Mouse (Mus musculus) lung, postnatal 4 days (tissue): ENCODE results near the gene Kndc1.

Experiments
- DNase-seq, 2 experiments: peaks; one replicate each; pipeline ENCODE4 v3.0.0; 2021

Kndc1 gene

DNA sequence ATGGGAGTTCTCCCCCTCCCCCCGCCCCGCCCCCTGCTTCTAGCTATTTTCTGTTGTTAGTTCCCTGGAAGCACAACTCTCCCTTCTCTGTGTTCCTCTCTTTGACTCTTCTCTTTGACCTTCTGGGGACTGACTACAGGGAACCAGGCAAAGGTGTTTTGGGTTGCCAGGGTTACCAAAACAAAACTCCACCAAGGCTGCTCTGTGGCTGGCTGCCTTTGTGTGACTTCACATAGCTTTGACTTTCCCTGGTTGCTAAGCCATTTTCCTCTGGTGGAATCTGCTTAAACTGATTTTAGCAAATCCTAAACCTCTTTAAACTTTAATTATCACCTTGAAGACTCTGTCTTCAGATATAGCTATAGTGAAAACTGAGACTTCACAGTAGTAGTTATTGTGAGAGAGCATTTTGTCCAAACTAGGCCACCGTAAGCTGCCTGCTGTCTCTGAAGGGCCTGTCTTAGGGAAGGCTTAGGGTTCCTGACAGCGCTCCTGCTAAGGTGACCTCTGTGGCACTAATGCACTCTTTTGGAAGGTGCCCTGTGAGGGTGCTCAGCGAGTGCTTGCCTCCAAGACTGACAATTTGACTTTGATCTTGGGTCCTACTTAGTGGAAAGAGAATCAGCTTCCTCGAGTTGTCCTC, 57.6 kb downstream of the Kndc1 start:
- DNase-seq: no peak

DNA sequence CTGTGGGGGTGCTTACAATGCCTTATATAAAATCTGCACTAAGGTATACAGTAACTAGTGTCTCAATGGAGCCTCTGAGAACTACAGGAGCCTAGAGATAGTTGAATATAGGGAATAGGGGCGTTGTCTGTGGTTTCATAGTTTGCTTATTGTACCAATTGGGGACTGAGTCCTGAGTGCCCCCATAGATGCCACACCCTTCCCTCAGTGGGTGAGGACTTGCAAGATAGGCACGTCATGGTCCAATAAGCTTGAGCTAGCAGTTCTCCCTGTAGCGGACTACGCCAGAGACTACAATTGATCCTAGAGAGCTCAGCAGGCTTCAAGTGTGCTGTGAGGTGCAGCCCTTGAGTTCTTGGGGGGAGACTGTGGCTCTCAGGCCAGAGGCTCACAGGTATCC, 61.0 kb downstream of the Kndc1 start:
- no peak for DNase-seq

DNA sequence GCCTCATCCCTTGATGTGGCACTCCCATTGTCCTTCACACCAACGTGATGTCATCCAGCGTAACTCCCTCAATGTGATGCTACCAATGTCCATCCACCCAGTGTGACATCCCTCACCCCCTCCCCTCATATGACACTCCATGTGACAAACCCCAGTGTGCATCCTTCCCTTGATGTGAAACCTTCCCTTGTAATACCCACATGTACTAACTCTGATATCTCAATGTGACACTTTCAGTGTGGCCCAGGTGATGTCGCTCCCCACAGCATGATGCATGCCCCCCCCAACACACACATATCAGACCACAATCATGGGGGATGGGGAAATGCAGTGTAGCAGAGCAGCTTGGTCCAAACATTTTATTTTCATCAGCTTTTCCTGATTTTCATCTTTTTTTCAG, 62.2 kb downstream of the Kndc1 start:
- DNase-seq: no peak

DNA sequence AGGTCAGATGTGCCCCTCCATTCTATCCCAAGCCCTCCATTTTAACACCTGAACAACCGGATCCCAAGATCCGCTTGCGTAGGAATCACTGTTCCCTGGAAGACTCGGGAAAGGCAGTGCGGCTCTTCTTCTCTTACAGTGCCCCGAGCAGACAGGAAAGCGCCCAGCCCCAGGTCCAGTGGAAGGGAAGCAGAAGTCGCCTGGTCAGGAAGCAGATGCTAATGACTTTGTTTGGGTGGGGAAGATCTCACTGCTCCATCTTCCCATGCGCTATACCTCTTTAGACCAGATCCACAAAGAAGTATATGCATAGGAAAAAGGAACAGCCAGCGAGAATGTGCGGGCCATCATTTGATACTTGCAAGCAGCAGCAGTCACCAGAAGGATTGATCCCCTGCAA, 62.9 kb downstream of the Kndc1 start:
- DNase-seq: no peak

DNA sequence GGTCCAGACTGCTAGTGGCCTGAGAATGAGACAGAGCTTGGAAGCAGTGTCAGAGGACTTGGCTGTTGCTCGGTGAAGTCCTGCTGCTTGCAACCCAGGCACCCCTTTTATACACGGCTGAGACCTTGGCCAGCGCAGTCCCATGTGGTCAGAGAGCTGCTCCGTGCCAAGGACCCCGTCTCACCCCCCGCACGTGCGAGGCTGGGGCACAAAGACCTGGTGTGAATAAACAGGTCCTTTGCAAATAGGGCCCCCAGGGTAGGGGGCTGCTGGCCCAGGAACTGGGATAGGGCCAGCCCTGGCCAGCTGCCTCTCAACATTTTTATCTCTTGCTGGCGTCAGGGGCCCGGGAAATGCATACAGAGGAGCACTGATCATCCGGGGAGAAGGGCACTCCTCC, 63.5 kb downstream of the Kndc1 start:
- DNase-seq: no peak

DNA sequence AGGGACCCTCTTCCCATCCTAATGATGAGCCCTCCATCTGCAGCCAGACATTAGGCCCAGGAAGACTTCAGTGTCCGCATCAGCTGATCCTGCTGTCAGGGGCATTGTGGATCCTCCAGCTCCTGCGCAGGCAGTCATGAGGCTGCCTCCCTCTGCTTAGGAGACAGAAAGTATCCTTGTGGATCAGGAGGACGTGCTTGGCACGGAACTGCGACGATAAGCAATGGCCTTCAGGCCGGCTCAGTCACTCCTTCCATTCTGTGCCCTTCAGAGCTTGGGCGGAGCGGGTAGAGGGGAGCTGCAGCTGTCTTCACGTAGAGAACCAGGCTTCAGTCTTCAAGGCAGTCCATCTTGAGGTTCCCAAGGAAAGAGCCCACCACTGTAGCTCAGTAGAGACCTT, 66.6 kb downstream of the Kndc1 start:
- DNase-seq: no peak

DNA sequence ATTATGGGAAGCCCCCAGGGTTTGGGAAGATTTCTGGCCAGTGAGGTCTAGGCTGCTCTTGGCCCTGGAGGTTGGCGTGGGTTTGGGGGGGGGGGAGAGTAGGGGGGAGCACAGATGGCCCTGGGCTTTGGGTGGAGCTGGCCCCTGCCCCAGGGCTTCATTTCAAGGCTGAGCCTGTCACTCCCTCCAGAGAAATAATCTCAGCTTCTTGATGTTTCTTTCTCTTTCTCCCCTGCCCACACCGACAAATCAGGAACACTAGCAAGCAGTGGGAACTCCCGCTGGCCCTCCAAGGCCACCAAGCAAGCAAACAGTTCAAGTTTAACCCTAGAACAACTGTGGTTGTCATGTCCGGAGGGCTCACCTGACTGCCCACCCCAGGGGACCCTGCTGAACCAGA, 69.3 kb downstream of the Kndc1 start:
- no peak for DNase-seq

DNA sequence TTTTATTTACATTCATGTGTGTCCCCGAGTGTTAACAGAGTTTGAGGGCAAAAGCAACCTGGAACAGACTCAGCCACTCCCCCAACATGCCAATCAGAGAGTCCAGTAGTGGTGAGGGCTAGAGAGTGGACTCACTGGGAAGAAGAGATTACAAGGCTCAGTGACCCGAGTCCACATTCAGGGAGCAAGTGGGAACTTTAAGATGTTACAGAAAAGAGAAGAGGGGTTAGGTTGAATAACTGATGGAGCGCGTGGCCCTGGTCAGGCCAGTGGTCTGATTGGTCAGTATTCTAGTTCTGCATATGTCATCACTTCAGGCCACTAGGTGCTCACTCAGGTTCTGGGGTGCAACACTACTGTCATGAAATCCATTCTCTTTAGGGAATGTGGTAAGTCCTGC, 72.7 kb downstream of the Kndc1 start:
- DNase-seq: no peak

DNA sequence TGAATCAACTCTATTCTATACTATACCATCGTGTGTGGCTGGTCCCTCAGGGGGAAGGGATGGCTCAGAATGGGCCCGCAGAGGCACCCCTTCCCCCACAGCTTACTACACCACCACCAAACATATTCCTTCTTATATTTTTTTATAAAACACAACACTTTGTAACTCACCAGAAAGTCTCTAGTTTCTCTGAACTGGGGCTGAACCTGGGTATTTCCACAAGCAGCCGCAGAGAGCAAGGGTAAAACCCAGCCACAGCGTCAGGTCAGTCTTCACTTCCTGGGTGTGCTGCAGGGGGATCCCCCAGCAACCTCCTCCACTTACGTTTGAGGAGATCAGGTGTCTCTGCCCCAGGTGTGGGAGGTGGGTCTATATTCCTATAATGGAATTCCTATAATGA, 73.9 kb downstream of the Kndc1 start:
- DNase-seq: no peak

DNA sequence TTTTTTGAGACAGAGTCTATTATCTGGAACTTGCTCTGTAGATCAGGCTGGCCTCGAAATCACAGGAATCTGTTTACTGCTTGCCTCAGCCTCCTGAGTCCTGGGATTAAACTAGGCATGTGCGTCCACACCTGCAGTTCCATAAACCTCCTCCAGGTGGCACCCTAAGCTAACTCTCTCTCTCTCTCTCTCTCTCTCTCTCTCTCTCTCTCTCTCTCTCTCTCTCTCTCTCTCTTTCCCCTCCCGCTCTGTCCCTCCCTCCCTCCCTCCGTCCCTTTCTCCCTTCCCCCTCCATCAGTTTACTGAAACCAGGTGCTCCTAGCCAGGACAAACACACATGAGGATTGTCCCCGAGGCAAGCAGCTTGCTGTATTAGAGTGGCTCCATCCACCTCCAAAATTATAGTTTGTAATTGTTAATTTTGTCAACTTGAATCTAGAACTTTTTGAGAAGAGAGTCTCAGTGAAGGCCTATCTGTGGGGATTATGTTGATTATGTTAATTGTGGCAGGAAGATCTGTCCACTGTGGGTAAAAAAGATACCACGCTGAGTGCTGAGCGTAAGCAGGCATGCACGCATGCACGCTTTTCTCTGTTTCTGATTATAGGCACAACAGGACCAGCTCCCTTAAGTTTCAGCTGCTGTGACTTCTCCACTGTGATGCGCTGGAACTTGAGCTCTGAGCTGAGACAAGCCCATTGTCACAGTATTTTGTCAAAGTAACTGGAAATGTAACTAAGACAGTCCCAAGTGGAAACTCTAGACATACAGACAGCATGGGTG, 75.0 kb downstream of the Kndc1 start:
- peak; percentile 64 to 82 for DNase-seq

DNA sequence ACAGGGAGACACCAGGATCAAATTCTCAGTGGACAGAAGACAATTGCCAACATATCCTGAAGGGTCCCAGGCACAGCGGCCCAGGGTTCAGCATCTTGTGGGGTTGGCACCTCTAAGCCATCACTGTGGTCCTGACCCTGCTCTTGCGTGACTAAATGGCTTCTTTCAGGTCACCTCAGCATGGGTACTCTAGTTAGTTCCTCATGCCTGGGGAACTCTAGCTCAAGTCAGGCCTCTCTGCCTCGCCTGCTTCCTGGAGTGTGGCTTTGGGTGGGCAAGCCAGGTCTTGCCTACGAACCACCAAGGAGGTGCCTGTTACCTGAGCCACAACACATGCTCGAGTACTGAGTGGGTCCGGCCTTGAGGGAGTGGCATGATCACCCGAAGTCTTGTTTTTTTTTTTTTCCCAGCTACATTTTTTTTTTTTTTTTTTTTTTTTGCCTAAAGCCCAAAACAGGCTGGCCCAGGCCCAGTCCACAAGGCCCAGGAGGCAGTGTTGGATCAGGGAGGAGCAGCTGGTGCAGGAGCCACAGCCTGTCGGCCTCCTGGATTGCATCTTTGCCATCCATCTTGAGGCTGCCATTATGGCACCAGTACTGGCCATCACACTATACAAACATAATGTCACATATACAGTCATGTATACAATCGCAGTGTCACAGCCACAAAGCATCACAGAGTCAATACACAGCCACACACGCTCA, 75.9 kb downstream of the Kndc1 start:
- no peak for DNase-seq

DNA sequence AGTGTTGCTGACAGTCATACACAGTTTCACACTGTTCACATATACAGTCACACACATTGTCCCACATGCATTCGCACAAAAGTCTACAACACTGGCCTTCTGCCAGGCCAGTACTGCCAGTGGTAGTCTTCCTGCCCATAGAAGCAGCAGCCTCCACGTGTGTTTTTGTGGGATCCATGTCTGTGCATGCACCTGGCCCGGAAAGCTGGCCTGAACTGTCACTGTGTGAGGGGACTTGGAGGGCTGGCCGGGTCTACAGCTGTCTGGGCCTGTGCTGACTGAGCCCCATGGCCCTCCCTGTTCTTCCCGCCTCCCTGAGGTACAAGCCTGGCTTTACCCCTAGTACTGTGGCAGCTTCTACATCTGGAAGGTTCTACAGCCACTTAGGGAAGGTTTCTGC, 76.5 kb downstream of the Kndc1 start:
- no peak for DNase-seq

DNA sequence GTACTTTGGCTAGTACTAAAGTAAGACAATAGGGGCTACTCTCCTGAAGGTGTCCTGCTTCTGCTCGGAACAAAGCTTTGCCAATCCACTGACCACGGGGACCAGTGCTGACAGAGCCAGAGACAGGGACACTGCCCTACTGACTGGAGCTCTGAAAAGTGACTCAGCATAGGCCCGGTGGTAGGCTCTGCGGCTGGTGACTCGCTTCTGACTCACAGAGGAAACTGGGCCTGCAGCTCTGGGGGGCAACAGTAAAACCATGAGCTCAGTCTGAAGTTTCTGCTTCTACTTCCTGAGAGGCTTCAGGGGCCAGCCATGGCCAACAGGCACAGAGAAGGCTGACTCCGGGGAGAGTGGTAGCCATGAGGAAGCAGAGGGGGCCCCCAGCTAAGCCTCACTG, 76.9 kb downstream of the Kndc1 start:
- no peak for DNase-seq

DNA sequence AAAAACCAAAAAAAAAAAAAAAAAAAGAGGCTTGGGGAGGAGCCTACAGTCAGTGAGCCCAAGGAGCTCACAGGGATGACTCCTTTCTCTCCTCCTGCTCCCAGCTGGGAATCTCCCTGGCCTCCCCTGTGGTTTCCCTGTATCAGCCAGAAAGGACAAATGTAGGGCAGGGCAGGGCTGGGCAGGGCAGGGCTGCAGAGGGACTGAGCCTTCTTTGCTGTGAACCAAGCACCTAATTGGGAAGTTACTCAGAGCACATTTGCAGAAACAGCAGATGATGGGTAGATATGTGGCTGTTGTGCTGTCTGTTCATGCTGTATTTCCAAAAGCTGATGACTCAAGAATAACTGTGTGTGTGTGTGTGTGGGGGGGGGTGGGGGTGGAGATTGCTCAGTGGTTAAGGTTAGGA, 78.4 kb downstream of the Kndc1 start:
- DNase-seq: no peak

DNA sequence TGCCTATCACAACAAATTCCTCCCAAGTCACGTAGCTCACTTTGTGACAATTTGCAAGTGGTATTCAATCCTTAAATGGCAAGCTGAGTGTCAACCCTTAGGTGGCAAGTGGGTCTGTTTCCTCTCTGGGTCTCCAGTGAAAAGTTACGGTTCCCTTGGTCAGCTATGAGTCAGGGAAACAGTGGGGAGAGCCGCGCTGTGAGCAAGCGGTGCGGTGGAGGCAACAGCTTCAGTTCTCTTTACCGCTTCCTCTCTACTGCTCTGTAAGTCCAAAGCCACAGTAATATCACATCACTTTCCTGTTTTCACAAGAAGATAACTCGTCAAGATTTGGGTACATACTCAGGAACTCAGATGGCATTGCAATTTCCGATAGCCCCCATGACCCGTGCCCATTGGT, 79.8 kb downstream of the Kndc1 start:
- DNase-seq: peak in 1 of 2 experiments; percentile 37

DNA sequence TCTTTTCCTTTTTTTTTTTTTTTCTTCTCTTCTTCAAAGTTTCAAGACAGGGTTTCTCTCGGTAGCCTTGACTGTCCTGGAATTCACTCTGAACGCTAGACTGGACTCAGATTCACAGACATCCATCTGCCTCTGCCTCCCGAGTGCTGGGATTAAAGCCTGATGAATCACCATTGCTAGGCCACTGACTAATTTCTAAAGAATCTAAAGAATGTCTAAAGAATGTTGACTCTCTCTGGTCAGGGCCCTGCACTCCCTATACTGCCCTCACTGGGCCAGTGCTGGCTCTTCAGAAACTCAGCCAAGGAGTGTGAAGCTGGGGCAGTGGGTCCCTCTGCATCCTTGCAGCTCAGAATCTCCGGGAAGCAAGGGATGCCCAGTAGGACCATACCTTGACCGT, 81.0 kb downstream of the Kndc1 start:
- DNase-seq: no peak

DNA sequence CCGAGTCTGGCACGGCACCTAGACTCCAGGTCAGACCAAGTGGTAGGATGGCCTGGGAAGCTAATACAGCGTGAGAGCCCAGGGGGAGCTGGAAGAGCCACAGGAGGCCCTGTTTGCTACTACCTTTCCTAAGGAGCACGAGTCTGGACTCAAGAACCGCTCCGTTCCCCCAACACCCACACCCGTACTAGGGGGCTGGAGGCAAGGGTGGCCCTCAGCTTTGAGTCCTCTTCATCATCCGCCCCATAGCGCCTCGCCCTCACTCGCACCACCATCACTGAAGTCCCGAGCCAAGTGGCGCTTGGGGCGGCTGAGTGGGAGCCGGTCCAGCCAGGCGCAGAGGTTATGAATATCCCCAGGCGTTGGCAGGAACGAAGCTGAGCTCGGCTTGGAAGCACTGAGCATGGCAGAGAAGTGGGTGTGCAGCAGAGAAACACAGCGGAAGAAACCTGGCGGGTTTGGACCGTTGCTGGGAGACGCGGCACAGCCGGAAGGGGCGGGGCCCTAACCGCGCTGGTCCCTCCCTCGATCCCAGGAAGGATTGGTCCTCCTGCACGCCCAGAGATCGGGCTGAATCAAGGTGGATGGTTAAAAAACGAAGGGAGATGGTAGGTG, 83.9 kb downstream of the Kndc1 start, which contains the start of gene 6430531B16Rik:
Gene 6430531B16Rik (minus strand): TSS at position 478 of the 615 bp plus-strand sequence.
- DNase-seq: peak; percentile 82 to 83

DNA sequence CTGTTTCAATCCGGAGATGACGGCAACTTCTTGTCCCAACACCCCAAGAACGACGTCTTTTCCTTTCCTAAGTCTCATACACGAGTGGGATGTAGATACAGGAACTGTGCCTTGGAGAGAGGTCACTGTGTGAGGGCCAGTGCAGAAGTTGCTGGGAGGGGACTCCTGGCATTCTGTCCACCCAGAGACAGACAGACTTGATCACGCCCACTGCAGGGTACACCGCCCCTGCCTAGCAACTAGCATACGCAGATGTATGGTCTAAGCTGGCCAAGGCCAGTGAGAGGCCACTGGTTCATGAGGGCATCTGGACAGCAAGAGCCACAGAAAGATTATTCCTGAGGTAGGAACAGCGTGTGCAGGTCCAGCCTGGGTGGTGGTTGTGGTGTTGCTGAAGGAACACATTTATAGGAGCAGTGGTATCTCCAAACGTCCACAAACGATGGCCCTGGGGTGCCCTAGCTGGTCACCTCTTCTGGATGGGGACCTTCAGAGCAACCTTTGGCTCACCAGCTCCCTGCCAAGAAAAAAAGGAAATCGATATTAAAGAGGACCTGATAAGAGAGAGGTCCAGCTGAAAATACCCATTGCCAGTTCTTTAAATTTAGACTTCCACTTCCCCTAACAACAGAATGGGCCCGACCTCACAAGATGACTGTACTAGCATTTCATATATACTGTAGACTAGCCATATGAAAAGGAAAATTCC, 84.7 kb downstream of the Kndc1 start:
- no peak for DNase-seq

DNA sequence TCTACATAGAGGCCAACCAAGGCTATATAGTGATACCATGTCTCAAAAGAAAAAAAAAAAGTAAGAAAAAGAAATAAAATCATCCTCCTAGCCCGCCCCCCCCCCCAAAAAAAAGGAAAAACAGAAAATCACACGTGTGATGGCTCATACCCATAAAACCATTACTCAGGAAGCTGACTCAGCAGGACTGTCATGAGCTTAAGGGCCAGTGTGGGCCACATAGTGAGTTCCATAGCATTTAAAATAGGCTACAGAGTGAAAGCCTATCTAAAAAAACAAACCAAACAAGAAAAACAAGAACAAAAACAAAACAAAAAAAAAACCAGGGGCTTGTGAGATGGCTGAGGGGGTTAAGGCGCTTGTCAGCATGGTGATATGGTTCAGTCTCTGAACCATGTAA, 86.3 kb downstream of the Kndc1 start:
- no peak for DNase-seq

DNA sequence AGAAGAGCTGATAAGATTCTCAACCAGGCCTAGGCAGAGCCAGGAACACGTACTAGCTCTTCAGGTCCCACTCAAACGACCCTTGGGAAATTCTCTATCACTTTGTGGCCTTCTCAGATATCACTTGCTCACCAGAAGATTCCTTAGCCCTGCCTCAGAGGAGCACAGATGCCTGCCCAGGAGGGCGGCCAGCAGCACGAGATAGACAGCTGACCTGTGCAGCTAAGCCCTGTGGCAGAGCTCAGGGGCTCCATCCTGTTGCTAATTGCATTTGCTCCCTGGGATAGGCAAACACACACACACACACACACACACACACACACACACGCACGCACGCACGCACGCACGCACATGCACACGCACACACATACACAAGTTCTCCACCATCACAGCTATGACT, 87.6 kb downstream of the Kndc1 start:
- DNase-seq: no peak

DNA sequence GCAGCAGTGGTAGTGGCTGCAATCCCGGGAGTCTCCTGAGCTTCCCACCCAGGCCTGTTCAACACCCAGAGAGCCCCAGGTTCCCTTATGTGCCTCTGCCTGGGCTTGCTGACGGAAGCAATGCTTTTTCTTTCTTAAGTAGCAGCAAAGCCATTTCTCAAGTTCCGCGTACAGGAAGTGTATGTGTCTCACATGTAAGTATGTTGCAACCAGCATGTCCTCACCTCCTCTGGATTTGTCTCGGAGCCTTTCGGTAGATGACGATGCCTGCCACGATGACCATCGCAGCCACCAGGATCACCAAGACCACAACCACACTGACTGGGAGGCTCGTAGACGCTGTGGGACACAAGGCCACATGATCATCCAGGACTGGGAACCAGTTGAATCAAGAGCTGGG, 90.0 kb downstream of the Kndc1 start:
- peak in 1 of 2 experiments; percentile 32 for DNase-seq

DNA sequence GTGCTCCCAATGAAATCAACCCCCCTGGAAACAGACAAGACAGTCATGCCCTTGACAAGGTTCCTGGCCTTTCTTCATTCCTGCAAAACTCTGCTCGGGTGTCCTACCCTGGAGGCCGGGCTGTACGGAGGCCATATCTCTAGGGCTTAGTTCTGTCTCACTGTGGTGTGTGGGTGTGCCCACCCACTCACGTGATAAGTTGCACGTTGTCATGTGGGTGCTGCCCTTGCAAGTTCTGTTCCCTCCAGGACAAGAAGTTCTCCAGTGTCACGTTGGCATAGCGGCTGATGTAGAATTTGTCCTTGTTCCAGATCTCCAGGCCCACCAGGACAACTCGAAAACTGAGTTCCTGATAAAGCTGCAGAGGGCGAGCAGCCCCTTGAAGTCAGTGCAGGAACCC, 93.8 kb downstream of the Kndc1 start:
- no peak for DNase-seq

DNA sequence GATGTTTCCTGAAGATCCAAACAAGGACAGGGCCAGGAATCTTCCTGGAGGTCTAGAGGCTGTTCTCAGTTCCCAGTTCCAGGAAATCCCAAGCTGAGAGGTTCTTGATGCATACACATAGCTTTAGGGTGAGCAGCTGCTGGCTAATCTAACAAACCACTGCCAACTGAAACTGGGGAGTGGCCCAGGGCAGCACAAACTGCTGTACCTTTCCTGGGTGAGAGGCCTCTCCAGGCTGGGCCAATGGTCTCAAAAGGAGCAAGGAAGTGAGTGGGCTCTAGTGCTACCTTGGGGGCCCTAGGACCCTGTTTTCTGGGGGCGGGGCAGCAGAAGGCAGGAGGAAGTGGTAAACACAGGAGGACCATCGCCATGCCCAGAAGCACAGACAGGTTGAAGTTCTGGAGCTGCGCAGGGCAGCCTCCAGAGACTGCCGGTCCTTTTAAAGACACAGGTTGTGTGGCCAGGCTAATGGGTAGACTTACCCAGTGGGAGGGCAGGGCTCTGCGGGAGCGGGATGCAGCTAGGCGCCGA, 96.4 kb downstream of the Kndc1 start:
- no peak for DNase-seq
